Mouse (Mus musculus): ENCODE measurements around the gene Arnt2. TPM values are rescaled to one million over a fixed set of nuclear protein-coding genes. Genes with fewer than 3 reads are reported as not detected.

Arnt2 gene
- polyA plus RNA-seq, 1 experiment from 2014 or later, result 7.6 TPM

- no peaks in the 10 kb centered on the region for H3K27me3 ChIP-seq (replicated peaks; ENCODE audit: control insufficient read depth, insufficient read depth, low read length)
- 88% methylated on average over 9 of the region's 9 CpGs for WGBS
Measured at GRCm38 (mm10) chr7:84348145-84348911, 61.6 kb downstream of the Arnt2 start.

DNA sequence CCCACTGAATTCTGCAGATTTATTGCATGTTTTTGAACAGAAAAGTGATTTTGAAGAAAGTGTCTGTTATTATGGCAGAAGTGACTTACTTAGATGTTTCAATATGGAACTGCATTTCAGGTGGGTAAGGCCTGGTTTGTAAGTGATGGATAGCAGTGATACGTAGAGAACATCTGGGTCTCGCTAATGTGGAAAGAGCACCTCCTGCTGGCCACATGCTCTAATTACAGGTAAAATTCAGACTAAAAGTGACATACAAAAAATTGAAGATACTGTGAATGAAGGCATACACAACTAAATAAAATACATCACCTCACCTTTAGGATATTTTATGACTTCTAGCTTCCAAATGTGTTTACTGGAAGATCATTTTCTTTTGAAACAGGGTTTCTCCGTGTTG, 66.8 kb downstream of the Arnt2 start:
- no peaks in the 10 kb centered on the region for H3K27me3 ChIP-seq (replicated peaks; ENCODE audit: control insufficient read depth, insufficient read depth, low read length)
- 90% methylated on average over 3 of the region's 3 CpGs for WGBS
- H3K4me1 ChIP-seq (ENCODE audit: control insufficient read depth, insufficient read depth, low read length), result peaks cover 7% of the 10 kb centered on the region; the same call in 1 of the 2 replicates
- no peak for ATAC-seq (ENCODE audit: low read depth)
- peaks cover 38% of the 10 kb centered on the region for H3K36me3 ChIP-seq (ENCODE audit: control insufficient read depth, insufficient read depth, low read length)
- H3K9ac ChIP-seq (ENCODE audit: low read depth, low read length), result no peak overlapping the region
- peaks cover 8% of the 10 kb centered on the region; the same call in 1 of the 2 replicates for H3K9me3 ChIP-seq (ENCODE audit: control insufficient read depth, low read length)
- H3K4me2 ChIP-seq (ENCODE audit: low read depth, low read length), result no peak overlapping the region
- no peak overlapping the region for H3K27ac ChIP-seq (replicated peaks; ENCODE audit: low read depth, low read length)
- DNase-seq (ENCODE audit: low spot score), result no peak
- no peak overlapping the region for H3K4me3 ChIP-seq (ENCODE audit: low read depth, low read length)

More at GRCm38 (mm10) chr7:84348145-84348911, 61.6 kb downstream of the Arnt2 start:
- DNase-seq (ENCODE audit: low spot score), result no peak
- Histone ChIP-seq H3K4me1 (ENCODE audit: control insufficient read depth, insufficient read depth, low read length) (no peaks in the 10 kb centered on the region), H3K36me3 (ENCODE audit: control insufficient read depth, insufficient read depth, low read length) (peaks cover 34% of the 10 kb centered on the region), H3K9ac (ENCODE audit: low read depth, low read length) (no peak overlapping the region), H3K4me3 (ENCODE audit: low read depth, low read length) (no peak overlapping the region), H3K9me3 (ENCODE audit: control insufficient read depth, low read length) (peaks cover 5% of the 10 kb centered on the region; the same call in 1 of the 2 replicates), H3K27ac (replicated peaks; ENCODE audit: low read depth, low read length) (no peak overlapping the region), H3K4me2 (ENCODE audit: low read depth, low read length) (no peak overlapping the region)
- ATAC-seq (ENCODE audit: low read depth), result no peak

DNA sequence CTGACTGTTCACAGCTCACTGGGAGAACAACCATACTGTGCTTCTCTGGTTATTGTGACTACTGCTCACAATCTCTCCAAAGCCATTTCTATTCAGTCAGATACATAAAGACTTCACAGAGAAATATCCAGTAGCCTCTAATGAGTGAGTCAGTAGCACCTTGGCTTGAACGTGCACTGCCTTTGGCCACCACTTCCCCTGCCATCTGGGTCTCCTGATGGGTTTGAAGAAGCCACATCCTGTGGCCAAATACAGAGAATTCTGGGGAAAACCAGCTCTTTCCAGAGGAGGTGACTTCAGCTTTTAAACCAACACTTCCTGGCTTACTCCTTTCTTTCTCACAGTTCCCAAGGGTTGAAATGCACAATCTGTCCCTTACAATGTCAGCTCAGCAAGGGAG, 69.0 kb downstream of the Arnt2 start:
- H3K4me2 ChIP-seq (ENCODE audit: low read depth, low read length), result no peak overlapping the region
- H3K4me3 ChIP-seq (ENCODE audit: low read depth, low read length), result no peak overlapping the region
- ATAC-seq (ENCODE audit: low read depth), result no peak
- peaks cover 10% of the 10 kb centered on the region for H3K4me1 ChIP-seq (ENCODE audit: control insufficient read depth, insufficient read depth, low read length)
- H3K36me3 ChIP-seq (ENCODE audit: control insufficient read depth, insufficient read depth, low read length), result peaks cover 26% of the 10 kb centered on the region
- WGBS, result 59% methylated on average over 1 of the region's 1 CpGs
- H3K27ac ChIP-seq (replicated peaks; ENCODE audit: low read depth, low read length), result no peak overlapping the region
- H3K9me3 ChIP-seq (ENCODE audit: control insufficient read depth, low read length), result peaks cover 8% of the 10 kb centered on the region; the same call in 1 of the 2 replicates
- no peaks in the 10 kb centered on the region for H3K27me3 ChIP-seq (replicated peaks; ENCODE audit: control insufficient read depth, insufficient read depth, low read length)
- DNase-seq (ENCODE audit: low spot score), result no peak
- H3K9ac ChIP-seq (ENCODE audit: low read depth, low read length), result no peak overlapping the region

- peak; percentile 44 for DNase-seq (ENCODE audit: low spot score)
- H3K36me3 ChIP-seq (ENCODE audit: control insufficient read depth, insufficient read depth, low read length), result peaks cover 13% of the 10 kb centered on the region
- H3K4me2 ChIP-seq (ENCODE audit: low read depth, low read length), result no peak overlapping the region
- H3K27me3 ChIP-seq (replicated peaks; ENCODE audit: control insufficient read depth, insufficient read depth, low read length), result no peaks in the 10 kb centered on the region
- no peak for ATAC-seq (ENCODE audit: low read depth)
- WGBS, result 25% methylated on average over 1 of the region's 1 CpGs
- peaks cover 8% of the 10 kb centered on the region; the same call in 1 of the 2 replicates for H3K9me3 ChIP-seq (ENCODE audit: control insufficient read depth, low read length)
- H3K4me1 ChIP-seq (ENCODE audit: control insufficient read depth, insufficient read depth, low read length), result peaks cover 16% of the 10 kb centered on the region
- no peak overlapping the region for H3K4me3 ChIP-seq (ENCODE audit: low read depth, low read length)
- H3K9ac ChIP-seq (ENCODE audit: low read depth, low read length), result no peak overlapping the region
- no peak overlapping the region for H3K27ac ChIP-seq (replicated peaks; ENCODE audit: low read depth, low read length)
Measured at GRCm38 (mm10) chr7:84339186-84339585, 70.8 kb downstream of the Arnt2 start.

DNA sequence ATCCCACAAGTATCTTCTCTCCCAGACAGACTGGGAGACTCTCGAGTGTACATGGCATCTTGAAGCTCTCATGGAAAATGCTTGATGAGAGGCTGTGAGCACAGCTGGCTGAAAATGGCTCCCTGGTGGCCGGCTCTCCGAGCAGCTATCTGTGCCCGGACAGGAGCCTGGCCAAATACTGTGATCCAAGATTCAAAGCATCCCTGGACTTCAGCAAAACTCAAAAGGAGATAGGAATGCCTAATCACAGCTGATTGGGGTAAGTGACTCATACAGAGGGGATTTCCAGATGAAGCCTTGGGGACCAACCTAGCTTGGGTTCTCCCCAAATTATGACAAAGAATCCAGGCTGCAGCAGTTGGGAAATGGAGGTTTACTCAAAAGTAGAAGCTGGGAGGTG, 72.2 kb downstream of the Arnt2 start:
- Histone ChIP-seq H3K27ac (replicated peaks; ENCODE audit: low read depth, low read length) (no peak overlapping the region), H3K9me3 (ENCODE audit: control insufficient read depth, low read length) (no peaks in the 10 kb centered on the region), H3K4me3 (ENCODE audit: low read depth, low read length) (no peak overlapping the region), H3K36me3 (ENCODE audit: control insufficient read depth, insufficient read depth, low read length) (no peaks in the 10 kb centered on the region), H3K4me2 (ENCODE audit: low read depth, low read length) (no peak overlapping the region), H3K9ac (ENCODE audit: low read depth, low read length) (no peak overlapping the region), H3K4me1 (ENCODE audit: control insufficient read depth, insufficient read depth, low read length) (peaks cover 29% of the 10 kb centered on the region), H3K27me3 (replicated peaks; ENCODE audit: control insufficient read depth, insufficient read depth, low read length) (no peaks in the 10 kb centered on the region)
- WGBS, result 65% methylated on average over 4 of the region's 4 CpGs
- DNase-seq (ENCODE audit: low spot score) (no peak), ATAC-seq (ENCODE audit: low read depth) (no peak)

- Histone ChIP-seq H3K4me3 (ENCODE audit: low read depth, low read length) (no peak overlapping the region), H3K9ac (ENCODE audit: low read depth, low read length) (no peak overlapping the region), H3K36me3 (ENCODE audit: control insufficient read depth, insufficient read depth, low read length) (no peaks in the 10 kb centered on the region), H3K4me1 (ENCODE audit: control insufficient read depth, insufficient read depth, low read length) (peaks cover 36% of the 10 kb centered on the region), H3K9me3 (ENCODE audit: control insufficient read depth, low read length) (no peaks in the 10 kb centered on the region), H3K27ac (replicated peaks; ENCODE audit: low read depth, low read length) (no peak overlapping the region), H3K27me3 (replicated peaks; ENCODE audit: control insufficient read depth, insufficient read depth, low read length) (no peaks in the 10 kb centered on the region), H3K4me2 (ENCODE audit: low read depth, low read length) (no peak overlapping the region)
- WGBS, result 79% methylated on average over 4 of the region's 4 CpGs
- ATAC-seq (ENCODE audit: low read depth), result no peak
- no peak for DNase-seq (ENCODE audit: low spot score)
Measured at GRCm38 (mm10) chr7:84336907-84337306, 73.1 kb downstream of the Arnt2 start.

GRCm38 (mm10) chr7:84336580-84336886, 73.4 kb downstream of the Arnt2 start:
- DNase-seq (ENCODE audit: low spot score) (peak; percentile 70), ATAC-seq (ENCODE audit: low read depth) (peak; percentile 83)
- no peaks in the 10 kb centered on the region for H3K36me3 ChIP-seq (ENCODE audit: control insufficient read depth, insufficient read depth, low read length)
- H3K27ac ChIP-seq (replicated peaks; ENCODE audit: low read depth, low read length), result no peak overlapping the region
- no peak overlapping the region for H3K4me2 ChIP-seq (ENCODE audit: low read depth, low read length)
- no peaks in the 10 kb centered on the region for H3K27me3 ChIP-seq (replicated peaks; ENCODE audit: control insufficient read depth, insufficient read depth, low read length)
- H3K4me3 ChIP-seq (ENCODE audit: low read depth, low read length), result no peak overlapping the region
- no peaks in the 10 kb centered on the region for H3K9me3 ChIP-seq (ENCODE audit: control insufficient read depth, low read length)
- 26% methylated on average over 2 of the region's 2 CpGs for WGBS
- peaks cover 36% of the 10 kb centered on the region for H3K4me1 ChIP-seq (ENCODE audit: control insufficient read depth, insufficient read depth, low read length)
- no peak overlapping the region for H3K9ac ChIP-seq (ENCODE audit: low read depth, low read length)

- H3K4me3 ChIP-seq (ENCODE audit: low read depth, low read length), result no peak overlapping the region
- no peaks in the 10 kb centered on the region for H3K9me3 ChIP-seq (ENCODE audit: control insufficient read depth, low read length)
- H3K27ac ChIP-seq (replicated peaks; ENCODE audit: low read depth, low read length), result peak overlapping the region; percentile 53
- no peaks in the 10 kb centered on the region for H3K36me3 ChIP-seq (ENCODE audit: control insufficient read depth, insufficient read depth, low read length)
- ATAC-seq (ENCODE audit: low read depth) (peak; percentile 17; the same call in 1 of the 2 replicates), DNase-seq (ENCODE audit: low spot score) (peak; percentile 46)
- H3K4me2 ChIP-seq (ENCODE audit: low read depth, low read length), result no peak overlapping the region
- H3K9ac ChIP-seq (ENCODE audit: low read depth, low read length), result no peak overlapping the region
- WGBS, result 35% methylated on average over 6 of the region's 6 CpGs
- H3K27me3 ChIP-seq (replicated peaks; ENCODE audit: control insufficient read depth, insufficient read depth, low read length), result no peaks in the 10 kb centered on the region
- H3K4me1 ChIP-seq (ENCODE audit: control insufficient read depth, insufficient read depth, low read length), result peaks cover 36% of the 10 kb centered on the region
Measured at GRCm38 (mm10) chr7:84335766-84336579, 74.0 kb downstream of the Arnt2 start.

Data from embryonic facial prominence, embryonic 14.5 days (tissue).